Mouse (Mus musculus): ENCODE data around the gene Vps13d. TPM values are rescaled to one million over a fixed set of nuclear protein-coding genes. Genes with fewer than 3 reads are reported as not detected.

Vps13d gene
- total and polyA plus RNA-seq, 2 experiments from 2014 or later, result 9.0 to 42.6 TPM

- Histone ChIP-seq H3K9me3 (replicated peaks; ENCODE audit: control insufficient read depth, low read length) (no peaks in the 10 kb centered on the region), H3K36me3 (replicated peaks; ENCODE audit: control insufficient read depth, insufficient read depth, low read length) (no peaks in the 10 kb centered on the region), H3K27ac (ENCODE audit: low read depth) (peak overlapping the region; percentile 59), H3K9ac (replicated peaks; ENCODE audit: low read depth, low read length) (no peak overlapping the region), H3K4me3 (ENCODE audit: low read depth, low read length) (no peak overlapping the region), H3K4me2 (ENCODE audit: low read depth, low read length) (no peak overlapping the region), H3K27me3 (ENCODE audit: control insufficient read depth, insufficient read depth, low read length) (no peaks in the 10 kb centered on the region), H3K4me1 (ENCODE audit: control insufficient read depth, insufficient read depth) (peaks cover 3% of the 10 kb centered on the region; the same call in 1 of the 2 replicates)
- TF ChIP-seq EP300 (IDR thresholded peaks at IDR 0.05; ENCODE audit: low read depth), result no peak
- TF ChIP-seq CTCF (IDR thresholded peaks at IDR 0.05; ENCODE audit: low read depth), result no peak
- 41% methylated on average over 3 of the region's 3 CpGs for WGBS
- peak; percentile 30; the same call in 1 of the 2 replicates for ATAC-seq (ENCODE audit: insufficient read depth, low read depth)
- DNase-seq (ENCODE audit: low spot score), result peak; percentile 30
These were observed 38.9 kb upstream of the Vps13d start for GRCm38 (mm10) chr4:145233487-145234228.

- DNase-seq (ENCODE audit: low spot score) (no peak), ATAC-seq (ENCODE audit: insufficient read depth, low read depth) (no peak)
These were observed 36.9 kb upstream of the Vps13d start for GRCm38 (mm10) chr4:145231732-145232131.

GRCm38 (mm10) chr4:145230647-145231046 lies 35.8 kb upstream of the Vps13d start:
- no peak for ATAC-seq (ENCODE audit: insufficient read depth, low read depth)
- 79% methylated on average over 2 of the region's 2 CpGs for WGBS

More at GRCm38 (mm10) chr4:145231732-145232131, 36.9 kb upstream of the Vps13d start:
- Histone ChIP-seq H3K27ac (ENCODE audit: low read depth) (no peak overlapping the region), H3K4me1 (ENCODE audit: control insufficient read depth, insufficient read depth) (no peaks in the 10 kb centered on the region; the same call in 1 of the 2 replicates), H3K9me3 (replicated peaks; ENCODE audit: control insufficient read depth, low read length) (no peaks in the 10 kb centered on the region), H3K4me2 (ENCODE audit: low read depth, low read length) (no peak overlapping the region), H3K36me3 (replicated peaks; ENCODE audit: control insufficient read depth, insufficient read depth, low read length) (no peaks in the 10 kb centered on the region), H3K27me3 (ENCODE audit: control insufficient read depth, insufficient read depth, low read length) (no peaks in the 10 kb centered on the region), H3K4me3 (ENCODE audit: low read depth, low read length) (no peak overlapping the region), H3K9ac (replicated peaks; ENCODE audit: low read depth, low read length) (no peak overlapping the region)
- WGBS, result 82% methylated on average over 5 of the region's 5 CpGs
- TF ChIP-seq CTCF (IDR thresholded peaks at IDR 0.05; ENCODE audit: low read depth) (no peak), EP300 (IDR thresholded peaks at IDR 0.05; ENCODE audit: low read depth) (no peak)

GRCm38 (mm10) chr4:145229524-145230163 lies 34.8 kb upstream of the Vps13d start:
- DNase-seq (ENCODE audit: low spot score), result no peak
- Histone ChIP-seq H3K4me1 (ENCODE audit: control insufficient read depth, insufficient read depth) (no peaks in the 10 kb centered on the region; the same call in 1 of the 2 replicates), H3K4me2 (ENCODE audit: low read depth, low read length) (no peak overlapping the region), H3K9ac (replicated peaks; ENCODE audit: low read depth, low read length) (no peak overlapping the region), H3K36me3 (replicated peaks; ENCODE audit: control insufficient read depth, insufficient read depth, low read length) (no peaks in the 10 kb centered on the region), H3K4me3 (ENCODE audit: low read depth, low read length) (no peak overlapping the region), H3K27me3 (ENCODE audit: control insufficient read depth, insufficient read depth, low read length) (no peaks in the 10 kb centered on the region), H3K9me3 (replicated peaks; ENCODE audit: control insufficient read depth, low read length) (no peaks in the 10 kb centered on the region), H3K27ac (ENCODE audit: low read depth) (no peak overlapping the region)
- 75% methylated on average over 5 of the region's 5 CpGs for WGBS
- ATAC-seq (ENCODE audit: insufficient read depth, low read depth), result peak; percentile 48; the same call in 1 of the 2 replicates
- TF ChIP-seq EP300 (IDR thresholded peaks at IDR 0.05; ENCODE audit: low read depth) (no peak), CTCF (IDR thresholded peaks at IDR 0.05; ENCODE audit: low read depth) (no peak)

More at GRCm38 (mm10) chr4:145230647-145231046, 35.8 kb upstream of the Vps13d start:
- no peak overlapping the region for H3K4me3 ChIP-seq (ENCODE audit: low read depth, low read length)
- H3K9me3 ChIP-seq (replicated peaks; ENCODE audit: control insufficient read depth, low read length), result no peaks in the 10 kb centered on the region
- no peak overlapping the region for H3K4me2 ChIP-seq (ENCODE audit: low read depth, low read length)
- no peaks in the 10 kb centered on the region; the same call in 1 of the 2 replicates for H3K4me1 ChIP-seq (ENCODE audit: control insufficient read depth, insufficient read depth)
- H3K9ac ChIP-seq (replicated peaks; ENCODE audit: low read depth, low read length), result no peak overlapping the region
- no peaks in the 10 kb centered on the region for H3K36me3 ChIP-seq (replicated peaks; ENCODE audit: control insufficient read depth, insufficient read depth, low read length)
- TF ChIP-seq CTCF (IDR thresholded peaks at IDR 0.05; ENCODE audit: low read depth), result no peak
- no peak overlapping the region for H3K27ac ChIP-seq (ENCODE audit: low read depth)
- no peak for DNase-seq (ENCODE audit: low spot score)
- no peaks in the 10 kb centered on the region for H3K27me3 ChIP-seq (ENCODE audit: control insufficient read depth, insufficient read depth, low read length)

- ATAC-seq (ENCODE audit: insufficient read depth, low read depth), result no peak
- no peaks in the 10 kb centered on the region for H3K27me3 ChIP-seq (ENCODE audit: control insufficient read depth, insufficient read depth, low read length)
- 85% methylated on average over 6 of the region's 6 CpGs for WGBS
- H3K4me1 ChIP-seq (ENCODE audit: control insufficient read depth, insufficient read depth), result no peaks in the 10 kb centered on the region; the same call in 1 of the 2 replicates
- no peak for TF ChIP-seq CTCF (IDR thresholded peaks at IDR 0.05; ENCODE audit: low read depth)
- TF ChIP-seq EP300 (IDR thresholded peaks at IDR 0.05; ENCODE audit: low read depth), result no peak
- no peak overlapping the region for H3K9ac ChIP-seq (replicated peaks; ENCODE audit: low read depth, low read length)
- H3K4me2 ChIP-seq (ENCODE audit: low read depth, low read length), result no peak overlapping the region
- no peak overlapping the region for H3K4me3 ChIP-seq (ENCODE audit: low read depth, low read length)
- no peak overlapping the region for H3K27ac ChIP-seq (ENCODE audit: low read depth)
- DNase-seq (ENCODE audit: low spot score), result no peak
- no peaks in the 10 kb centered on the region for H3K36me3 ChIP-seq (replicated peaks; ENCODE audit: control insufficient read depth, insufficient read depth, low read length)
- H3K9me3 ChIP-seq (replicated peaks; ENCODE audit: control insufficient read depth, low read length), result no peaks in the 10 kb centered on the region
These were observed 34.2 kb upstream of the Vps13d start for GRCm38 (mm10) chr4:145229051-145229450.
